Mouse (Mus musculus) adrenal gland, postnatal 14 days (tissue): ENCODE measurements around the gene Fbxl17. TPM values are rescaled to one million over a fixed set of nuclear protein-coding genes. Genes with fewer than 3 reads are reported as not detected.

Experiments used
- DNase-seq: peaks from one replicate; pipeline ENCODE4 v3.0.0; 2021; ENCODE audit warnings: mixed read lengths
- long read RNA-seq, 2 experiments: library from polyadenylated mRNA; stranded (forward); transcript quantifications; one replicate each; pipeline ENCODE4 v2.0.0; 2021
- total RNA-seq: library from RNA; stranded (reverse); gene quantifications from 2 replicates; pipeline ENCODE4 v1.2.3, GENCODE M21; 2021

Gene Fbxl17
- 24.2 and 30.8 TPM in 2 replicates for total RNA-seq
- long read RNA-seq, experiment 1, full-length matches to known transcripts: 66 of 76 reads
- long read RNA-seq, experiment 1, partial matches to known transcripts: 5 of 76 reads
- long read RNA-seq, experiment 1, other reads (novel, unspliced or antisense): 5 of 76 reads
- long read RNA-seq, experiment 2, full-length matches to known transcripts: 39 of 45 reads
- long read RNA-seq, experiment 2, partial matches to known transcripts: 0 of 45 reads
- long read RNA-seq, experiment 2, other reads (novel, unspliced or antisense): 6 of 45 reads

- DNase-seq: peak; percentile 84
Observed at GRCm38 (mm10) chr17:63499636-63500155, at the start of gene Fbxl17. TSS of gene Fbxl17 (minus strand) at chr17:63500017.

- no peak for DNase-seq
Observed at GRCm38 (mm10) chr17:63547465-63547864, 47.6 kb upstream of the Fbxl17 start.

GRCm38 (mm10) chr17:63534576-63535265, 34.9 kb upstream of the Fbxl17 start:
- no peak for DNase-seq

- DNase-seq: no peak
Observed at GRCm38 (mm10) chr17:63533074-63533836, 33.4 kb upstream of the Fbxl17 start.

GRCm38 (mm10) chr17:63529476-63529875, 29.7 kb upstream of the Fbxl17 start:
- DNase-seq: no peak

- DNase-seq: no peak
Observed at GRCm38 (mm10) chr17:63520691-63521090, 20.9 kb upstream of the Fbxl17 start.

- no peak for DNase-seq
Observed at GRCm38 (mm10) chr17:63510451-63510850, 10.6 kb upstream of the Fbxl17 start.

GRCm38 (mm10) chr17:63501091-63501490, 1.3 kb upstream of the Fbxl17 start:
- DNase-seq: no peak

GRCm38 (mm10) chr17:63500156-63500834, 478 bp upstream of the Fbxl17 start:
- DNase-seq: peak; percentile 91

GRCm38 (mm10) chr17:63498717-63499635, 841 bp downstream of the Fbxl17 start:
- DNase-seq: peak; percentile 80

- DNase-seq: no peak
Observed at GRCm38 (mm10) chr17:63498182-63498716, 1.6 kb downstream of the Fbxl17 start.

- DNase-seq: no peak
Observed at GRCm38 (mm10) chr17:63497206-63497731, 2.5 kb downstream of the Fbxl17 start.

- DNase-seq: no peak
Observed at GRCm38 (mm10) chr17:63496153-63496552, 3.7 kb downstream of the Fbxl17 start.

GRCm38 (mm10) chr17:63493876-63494580, 5.8 kb downstream of the Fbxl17 start:
- DNase-seq: no peak

GRCm38 (mm10) chr17:63493274-63493673, 6.5 kb downstream of the Fbxl17 start:
- DNase-seq: peak; percentile 62

GRCm38 (mm10) chr17:63492665-63493273, 7.0 kb downstream of the Fbxl17 start:
- peak; percentile 11 for DNase-seq

GRCm38 (mm10) chr17:63489525-63489924, 10.3 kb downstream of the Fbxl17 start:
- no peak for DNase-seq

- DNase-seq: peak; percentile 74
Observed at GRCm38 (mm10) chr17:63467866-63468265, 32.0 kb downstream of the Fbxl17 start.

GRCm38 (mm10) chr17:63465239-63465638, 34.6 kb downstream of the Fbxl17 start:
- DNase-seq: no peak
